Mouse (Mus musculus): ENCODE measurements around the gene Lrrc1. TPM values are rescaled to one million over a fixed set of nuclear protein-coding genes. Genes with fewer than 3 reads are reported as not detected.
"Not testable (repeated sequence)": the region's sequence is repeated elsewhere in the genome, so short reads cannot be mapped to it uniquely, and the experiment has no call there.

Lrrc1 gene
- polyA plus RNA-seq, 1 experiment from 2014 or later, result 5.8 TPM

- Histone ChIP-seq H3K4me2 (no peak overlapping the region), H3K9me3 (ENCODE audit: control insufficient read depth, low read length) (no peaks in the 10 kb centered on the region), H3K36me3 (ENCODE audit: control insufficient read depth, insufficient read depth, low read length) (no peaks in the 10 kb centered on the region), H3K4me1 (replicated peaks; ENCODE audit: control insufficient read depth, insufficient read depth, low read length) (no peaks in the 10 kb centered on the region), H3K27me3 (replicated peaks; ENCODE audit: control insufficient read depth, insufficient read depth, low read length) (no peaks in the 10 kb centered on the region), H3K9ac (ENCODE audit: low read depth, low read length) (no peak overlapping the region), H3K27ac (ENCODE audit: low read depth, low read length) (no peak overlapping the region), H3K4me3 (ENCODE audit: low read depth, low read length) (no peak overlapping the region)
- DNase-seq (ENCODE audit: low spot score) (no peak), ATAC-seq (replicated peaks; ENCODE audit: low FRiP score) (no peak)
- WGBS, result 91% methylated on average over 8 of the region's 8 CpGs
Observed at GRCm38 (mm10) chr9:77577931-77578330, 33.3 kb upstream of the Lrrc1 start.

GRCm38 (mm10) chr9:77577409-77577808 lies 32.7 kb upstream of the Lrrc1 start:
- no peak overlapping the region for H3K27ac ChIP-seq (ENCODE audit: low read depth, low read length)
- no peaks in the 10 kb centered on the region for H3K9me3 ChIP-seq (ENCODE audit: control insufficient read depth, low read length)
- DNase-seq (ENCODE audit: low spot score), result no peak
- no peak overlapping the region for H3K9ac ChIP-seq (ENCODE audit: low read depth, low read length)
- H3K4me3 ChIP-seq (ENCODE audit: low read depth, low read length), result no peak overlapping the region
- ATAC-seq (replicated peaks; ENCODE audit: low FRiP score), result no peak
- H3K36me3 ChIP-seq (ENCODE audit: control insufficient read depth, insufficient read depth, low read length), result no peaks in the 10 kb centered on the region
- H3K27me3 ChIP-seq (replicated peaks; ENCODE audit: control insufficient read depth, insufficient read depth, low read length), result no peaks in the 10 kb centered on the region
- H3K4me1 ChIP-seq (replicated peaks; ENCODE audit: control insufficient read depth, insufficient read depth, low read length), result no peaks in the 10 kb centered on the region
- no peak overlapping the region for H3K4me2 ChIP-seq

DNA sequence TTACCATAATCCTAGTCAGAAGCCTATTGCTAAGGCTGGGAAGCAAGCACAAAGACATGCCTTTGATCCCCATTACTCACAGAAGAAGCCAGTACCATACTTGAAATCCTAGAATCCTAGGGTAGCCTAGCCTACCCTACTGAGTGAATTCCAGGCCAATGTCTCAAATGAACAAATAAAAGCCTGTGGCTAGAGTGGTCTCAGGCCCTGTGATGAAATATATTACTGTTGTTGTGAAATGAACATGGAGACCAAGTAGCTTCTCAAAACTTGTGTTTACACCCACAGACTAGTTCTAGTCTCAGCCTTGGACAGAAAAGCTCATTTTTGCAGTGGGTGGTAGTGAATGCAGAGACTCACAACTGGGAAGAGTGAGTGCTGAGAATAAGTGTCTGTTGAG lies 31.6 kb upstream of the Lrrc1 start:
- Histone ChIP-seq H3K27ac (ENCODE audit: low read depth, low read length) (no peak overlapping the region), H3K4me1 (replicated peaks; ENCODE audit: control insufficient read depth, insufficient read depth, low read length) (no peaks in the 10 kb centered on the region), H3K27me3 (replicated peaks; ENCODE audit: control insufficient read depth, insufficient read depth, low read length) (no peaks in the 10 kb centered on the region), H3K4me2 (no peak overlapping the region), H3K9ac (ENCODE audit: low read depth, low read length) (no peak overlapping the region), H3K36me3 (ENCODE audit: control insufficient read depth, insufficient read depth, low read length) (no peaks in the 10 kb centered on the region), H3K9me3 (ENCODE audit: control insufficient read depth, low read length) (no peaks in the 10 kb centered on the region), H3K4me3 (ENCODE audit: low read depth, low read length) (no peak overlapping the region)
- DNase-seq (ENCODE audit: low spot score) (no peak), ATAC-seq (replicated peaks; ENCODE audit: low FRiP score) (no peak)

DNA sequence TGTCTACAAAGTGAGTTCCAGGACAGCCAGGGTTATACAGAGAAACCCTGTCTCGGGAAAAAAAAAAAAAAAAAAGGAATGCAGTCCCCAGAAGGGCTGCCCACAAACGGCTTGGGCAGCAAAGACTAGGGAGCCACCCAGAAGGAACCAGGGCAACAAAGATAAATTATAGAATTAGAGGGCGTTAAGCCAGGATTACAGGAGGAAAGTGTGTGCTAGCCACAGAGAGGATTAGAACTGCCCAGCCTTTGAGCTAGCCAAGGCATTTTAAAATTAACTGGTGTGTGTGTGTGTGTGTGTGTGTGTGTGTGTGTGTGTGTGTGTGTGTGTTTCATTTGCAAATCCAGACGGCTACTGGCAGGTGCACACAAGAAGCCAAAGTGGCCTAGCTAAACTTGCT lies 30.3 kb upstream of the Lrrc1 start:
- not testable (repeated sequence) for H3K4me2 ChIP-seq; H3K27me3 ChIP-seq (replicated peaks; ENCODE audit: control insufficient read depth, insufficient read depth, low read length); H3K27ac ChIP-seq (ENCODE audit: low read depth, low read length); H3K36me3 ChIP-seq (ENCODE audit: control insufficient read depth, insufficient read depth, low read length); DNase-seq (ENCODE audit: low spot score); ATAC-seq (replicated peaks; ENCODE audit: low FRiP score); H3K9me3 ChIP-seq (ENCODE audit: control insufficient read depth, low read length); H3K4me1 ChIP-seq (replicated peaks; ENCODE audit: control insufficient read depth, insufficient read depth, low read length); H3K4me3 ChIP-seq (ENCODE audit: low read depth, low read length); H3K9ac ChIP-seq (ENCODE audit: low read depth, low read length)
- 60% methylated on average over 4 of the region's 4 CpGs for WGBS

DNA sequence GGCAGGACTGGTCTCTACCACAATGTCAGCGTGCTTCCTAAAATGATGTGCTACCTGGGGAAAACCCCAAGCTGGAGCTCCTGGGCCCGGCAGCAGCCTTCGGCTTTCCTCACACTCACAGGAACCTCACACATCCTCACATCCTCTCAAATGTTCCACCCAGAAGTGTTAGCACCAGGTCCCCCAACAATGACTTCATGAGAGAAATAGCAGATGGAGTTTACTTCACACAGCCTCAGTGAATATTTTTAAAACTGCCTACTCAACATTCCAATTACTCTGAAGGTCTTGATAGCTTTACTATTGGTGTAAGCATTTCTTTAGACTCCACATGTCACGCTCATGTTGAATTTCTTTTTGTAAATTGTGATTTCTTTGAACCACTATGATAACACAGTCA lies 27.2 kb upstream of the Lrrc1 start:
- H3K4me3 ChIP-seq (ENCODE audit: low read depth, low read length), result no peak overlapping the region
- H3K27ac ChIP-seq (ENCODE audit: low read depth, low read length), result no peak overlapping the region
- H3K9ac ChIP-seq (ENCODE audit: low read depth, low read length), result no peak overlapping the region
- 83% methylated on average over 4 of the region's 4 CpGs for WGBS
- H3K4me2 ChIP-seq, result no peak overlapping the region
- no peak for ATAC-seq (replicated peaks; ENCODE audit: low FRiP score)
- no peaks in the 10 kb centered on the region for H3K9me3 ChIP-seq (ENCODE audit: control insufficient read depth, low read length)
- H3K4me1 ChIP-seq (replicated peaks; ENCODE audit: control insufficient read depth, insufficient read depth, low read length), result no peaks in the 10 kb centered on the region
- H3K27me3 ChIP-seq (replicated peaks; ENCODE audit: control insufficient read depth, insufficient read depth, low read length), result no peaks in the 10 kb centered on the region
- DNase-seq (ENCODE audit: low spot score), result no peak
- no peaks in the 10 kb centered on the region for H3K36me3 ChIP-seq (ENCODE audit: control insufficient read depth, insufficient read depth, low read length)

DNA sequence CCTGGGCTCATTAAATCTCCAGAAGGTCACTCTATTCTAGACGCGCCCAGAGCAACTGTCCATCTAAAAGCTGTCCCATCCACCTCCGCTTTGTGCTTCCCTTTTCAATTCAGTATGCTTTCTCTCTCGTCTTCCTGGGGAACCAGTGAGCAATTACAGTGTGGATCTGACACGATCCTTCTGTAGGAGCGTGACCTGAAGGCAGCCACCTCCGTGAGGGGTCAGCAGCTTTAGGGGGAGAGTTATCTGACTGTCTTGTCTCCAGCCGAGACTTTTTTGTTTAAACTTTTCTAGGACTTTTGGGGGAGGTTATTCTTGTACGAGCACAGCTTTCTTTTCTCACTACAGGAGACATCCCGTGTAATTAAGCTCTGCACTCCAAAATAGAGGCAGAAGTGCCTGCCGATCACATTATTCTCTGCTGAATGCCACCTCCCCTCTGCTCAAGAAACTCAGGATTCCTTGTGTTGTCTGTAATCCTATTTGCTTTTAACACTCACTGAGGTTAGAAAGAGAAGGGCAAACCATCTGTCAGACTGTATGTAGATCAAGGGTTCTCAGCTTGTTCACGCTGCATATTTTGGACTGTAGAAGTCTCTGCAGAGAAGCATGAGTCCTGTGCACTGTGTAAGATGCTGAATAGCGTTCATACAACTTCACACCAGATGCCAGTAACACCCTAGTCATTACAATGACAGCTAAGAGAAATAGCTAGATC lies 24.3 kb upstream of the Lrrc1 start:
- Histone ChIP-seq H3K4me3 (ENCODE audit: low read depth, low read length) (no peak overlapping the region), H3K27me3 (replicated peaks; ENCODE audit: control insufficient read depth, insufficient read depth, low read length) (no peaks in the 10 kb centered on the region), H3K4me1 (replicated peaks; ENCODE audit: control insufficient read depth, insufficient read depth, low read length) (no peaks in the 10 kb centered on the region), H3K4me2 (no peak overlapping the region), H3K27ac (ENCODE audit: low read depth, low read length) (no peak overlapping the region), H3K9ac (ENCODE audit: low read depth, low read length) (no peak overlapping the region), H3K36me3 (ENCODE audit: control insufficient read depth, insufficient read depth, low read length) (no peaks in the 10 kb centered on the region), H3K9me3 (ENCODE audit: control insufficient read depth, low read length) (no peaks in the 10 kb centered on the region)
- 61% methylated on average over 13 of the region's 13 CpGs for WGBS
- no peak for DNase-seq (ENCODE audit: low spot score)
- ATAC-seq (replicated peaks; ENCODE audit: low FRiP score), result no peak

DNA sequence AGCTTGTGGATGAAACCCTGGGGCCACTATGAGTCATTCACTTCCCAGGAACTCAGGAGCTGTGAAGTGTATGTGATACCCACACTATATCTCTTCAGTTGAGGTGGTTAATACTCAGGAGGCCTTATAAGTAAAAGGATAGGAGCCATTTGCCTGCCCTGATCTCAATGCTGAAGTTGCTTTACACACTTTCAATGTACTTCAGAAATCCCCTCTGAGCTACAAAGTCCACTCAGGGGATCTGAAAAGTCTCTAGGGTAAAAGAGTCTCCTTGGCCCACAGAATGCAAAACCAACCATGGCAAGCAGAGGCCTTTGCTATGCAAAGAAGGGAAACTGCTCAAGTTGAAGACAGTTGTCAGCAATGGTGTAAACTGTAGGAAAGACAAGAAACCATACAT lies 17.2 kb upstream of the Lrrc1 start:
- Histone ChIP-seq H3K9me3 (ENCODE audit: control insufficient read depth, low read length) (peaks cover 5% of the 10 kb centered on the region; the same call in 1 of the 2 replicates), H3K4me1 (replicated peaks; ENCODE audit: control insufficient read depth, insufficient read depth, low read length) (no peaks in the 10 kb centered on the region), H3K27me3 (replicated peaks; ENCODE audit: control insufficient read depth, insufficient read depth, low read length) (no peaks in the 10 kb centered on the region), H3K9ac (ENCODE audit: low read depth, low read length) (no peak overlapping the region), H3K4me3 (ENCODE audit: low read depth, low read length) (no peak overlapping the region), H3K27ac (ENCODE audit: low read depth, low read length) (no peak overlapping the region), H3K36me3 (ENCODE audit: control insufficient read depth, insufficient read depth, low read length) (no peaks in the 10 kb centered on the region), H3K4me2 (no peak overlapping the region)
- DNase-seq (ENCODE audit: low spot score) (no peak), ATAC-seq (replicated peaks; ENCODE audit: low FRiP score) (no peak)

- Histone ChIP-seq H3K27me3 (replicated peaks; ENCODE audit: control insufficient read depth, insufficient read depth, low read length) (no peaks in the 10 kb centered on the region), H3K9ac (ENCODE audit: low read depth, low read length) (no peak overlapping the region), H3K27ac (ENCODE audit: low read depth, low read length) (no peak overlapping the region), H3K4me1 (replicated peaks; ENCODE audit: control insufficient read depth, insufficient read depth, low read length) (no peaks in the 10 kb centered on the region), H3K4me2 (no peak overlapping the region), H3K36me3 (ENCODE audit: control insufficient read depth, insufficient read depth, low read length) (no peaks in the 10 kb centered on the region), H3K4me3 (ENCODE audit: low read depth, low read length) (no peak overlapping the region), H3K9me3 (ENCODE audit: control insufficient read depth, low read length) (peaks cover 5% of the 10 kb centered on the region; the same call in 1 of the 2 replicates)
- no peak for DNase-seq (ENCODE audit: low spot score)
- WGBS, result 54% methylated on average over 3 of the region's 3 CpGs
- ATAC-seq (replicated peaks; ENCODE audit: low FRiP score), result no peak
Observed at GRCm38 (mm10) chr9:77557963-77558362, 13.3 kb upstream of the Lrrc1 start.

DNA sequence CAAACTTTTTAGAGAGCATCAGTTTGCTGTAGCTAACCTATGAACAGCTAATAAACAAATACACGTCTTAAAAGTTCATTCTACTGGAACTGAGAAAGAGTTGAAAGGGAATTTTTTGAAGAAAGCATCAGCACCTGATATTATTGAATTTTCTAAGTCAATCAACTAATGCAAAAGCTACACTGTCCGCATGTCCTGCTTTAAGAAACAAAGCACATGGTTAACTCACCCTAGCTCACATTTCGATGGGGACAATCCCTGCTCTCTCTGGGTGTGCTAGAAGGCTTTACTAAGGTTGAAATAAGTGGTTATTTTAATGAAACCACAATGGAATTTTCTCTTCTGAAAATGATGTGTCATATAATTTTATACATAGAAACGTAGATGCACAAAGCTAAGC lies 12.5 kb upstream of the Lrrc1 start:
- H3K27ac ChIP-seq (ENCODE audit: low read depth, low read length), result no peak overlapping the region
- no peak overlapping the region for H3K4me3 ChIP-seq (ENCODE audit: low read depth, low read length)
- H3K36me3 ChIP-seq (ENCODE audit: control insufficient read depth, insufficient read depth, low read length), result no peaks in the 10 kb centered on the region
- H3K9me3 ChIP-seq (ENCODE audit: control insufficient read depth, low read length), result peaks cover 3% of the 10 kb centered on the region; the same call in 1 of the 2 replicates
- ATAC-seq (replicated peaks; ENCODE audit: low FRiP score) (no peak), DNase-seq (ENCODE audit: low spot score) (no peak)
- no peaks in the 10 kb centered on the region for H3K27me3 ChIP-seq (replicated peaks; ENCODE audit: control insufficient read depth, insufficient read depth, low read length)
- no peaks in the 10 kb centered on the region for H3K4me1 ChIP-seq (replicated peaks; ENCODE audit: control insufficient read depth, insufficient read depth, low read length)
- no peak overlapping the region for H3K9ac ChIP-seq (ENCODE audit: low read depth, low read length)
- WGBS, result 82% methylated on average over 4 of the region's 4 CpGs
- H3K4me2 ChIP-seq, result no peak overlapping the region

Data from liver, embryonic 11.5 days (tissue).